Mouse (Mus musculus) liver, adult 2 months (tissue): ENCODE measurements at regions not wholly inside any gene's neighbourhood (a gene's known extent, or its start where the extent isn't known, plus 50 kb on each side); places are given as distances from the start of the nearest gene placed in this dataset.
A peak's percentile ranks its signal among the peaks of the same experiment; 100 is the strongest.

Experiments
- CTCF ChIP-seq: fragments of 200-500 bp; IDR thresholded peaks from 2 replicates; pipeline ENCODE4 v1.5.1; 2011; ENCODE audit warnings: low read depth, low read length, control low read depth
- POLR2A ChIP-seq: fragments of 200-500 bp; IDR thresholded peaks from 2 replicates; pipeline ENCODE4 v1.6.1; 2011; ENCODE audit warnings: low read length, control low read depth; ENCODE audit not compliant: insufficient read depth; ENCODE audit errors: extremely low read depth

DNA sequence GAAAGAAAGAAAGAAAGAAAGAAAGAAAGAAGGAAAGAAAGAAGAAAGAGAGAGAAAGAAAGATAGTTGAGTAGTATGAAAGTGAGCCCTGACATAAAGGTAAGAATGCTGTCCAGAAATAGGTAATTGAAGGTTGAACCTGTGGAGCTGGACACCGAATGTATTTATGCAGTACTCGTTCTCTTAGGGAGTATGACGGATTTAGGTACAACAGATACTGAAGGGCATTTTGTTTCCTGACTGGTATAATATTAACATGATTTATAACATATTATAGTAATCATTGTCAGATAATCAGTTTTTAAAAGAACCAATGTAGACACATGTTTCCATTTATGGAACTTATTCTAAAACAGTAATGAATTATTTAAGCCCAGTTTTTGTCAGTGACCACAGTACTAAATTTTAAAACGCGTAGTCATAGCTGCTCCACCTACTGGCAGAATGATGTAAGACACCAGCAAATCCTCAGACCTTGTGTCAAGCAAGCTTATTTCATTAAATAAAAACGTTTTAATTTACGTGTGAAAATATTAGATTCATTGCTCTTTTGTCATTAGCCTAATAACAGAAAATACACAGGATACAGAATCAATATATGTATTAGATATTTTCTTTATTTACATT is 191.0 kb downstream of the Vgll3 start:
- TF ChIP-seq CTCF: peak; percentile 17; the same call in 1 of the 2 replicates
- TF ChIP-seq POLR2A: no peak
